Mouse (Mus musculus): ENCODE measurements at regions not wholly inside any gene's neighbourhood (a gene's known extent, or its start where the extent isn't known, plus 50 kb on each side); places are given as distances from the start of the nearest gene placed in this dataset.
"Not testable (repeated sequence)": the region's sequence is repeated elsewhere in the genome, so short reads cannot be mapped to it uniquely, and the experiment has no call there.

DNA sequence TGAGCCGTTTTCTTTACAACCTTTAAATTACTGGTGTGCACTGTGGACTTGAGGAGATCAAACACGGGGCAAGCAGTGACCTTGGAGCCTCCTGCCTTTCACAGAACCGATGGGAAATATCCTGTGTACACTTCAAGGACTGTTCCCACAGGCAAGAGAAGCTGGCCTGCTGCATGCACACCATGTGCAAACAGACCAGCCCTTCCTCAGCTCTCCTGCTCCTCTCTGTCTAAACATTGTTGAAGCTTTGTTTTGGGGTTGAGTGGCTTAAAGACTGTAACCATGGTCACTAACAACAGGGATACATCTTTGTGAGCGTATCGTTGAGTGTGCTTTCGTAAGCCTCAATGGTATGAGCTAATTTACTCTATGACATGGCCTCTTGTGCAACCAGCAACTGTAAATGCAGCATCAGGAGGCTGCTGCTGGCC is 50.2 kb upstream of the Agps start:
- peaks cover under 1% of the 10 kb centered on the region for H3K4me1 ChIP-seq (ENCODE audit: control insufficient read depth, insufficient read depth, low read length)
- peak; percentile 55 for DNase-seq

DNA sequence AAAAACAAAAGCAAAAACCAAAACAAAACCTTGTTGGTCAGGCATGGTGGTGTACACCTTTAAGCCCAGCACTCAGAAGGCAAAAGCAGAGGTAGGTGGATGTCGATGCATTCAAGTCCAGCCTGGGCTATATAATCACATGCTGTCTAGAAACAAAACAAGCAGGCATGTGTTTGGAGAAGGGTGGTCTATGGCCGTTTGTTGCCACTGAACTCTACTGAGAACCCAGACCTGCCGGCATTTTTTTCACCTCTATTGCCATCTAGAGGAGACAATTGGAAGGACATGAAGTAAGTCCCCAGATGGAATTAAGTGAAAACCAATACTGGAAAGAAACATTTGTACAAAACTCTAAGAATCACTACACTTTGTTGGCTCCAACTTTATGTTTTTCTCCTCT is 50.9 kb upstream of the Agps start:
- Histone ChIP-seq H3K4me1 (ENCODE audit: control insufficient read depth, insufficient read depth, low read length) (peaks cover 6% of the 10 kb centered on the region), H3K4me3 (replicated peaks; ENCODE audit: extremely low read depth, low read depth, low read length) (no peak overlapping the region)
- under 1% methylated on average over 3 of the region's 3 CpGs for WGBS
- no peak for TF ChIP-seq POLR2A (IDR thresholded peaks at IDR 0.05; ENCODE audit: borderline replicate concordance, extremely low read depth, low read depth, low read length)
- peak; percentile 25; the same call in 1 of the 2 replicates for TF ChIP-seq CTCF (IDR thresholded peaks at IDR 0.05; ENCODE audit: insufficient read depth, low read length)
- peak; percentile 36 for DNase-seq

More for the DNA sequence above, 50.2 kb upstream of the Agps start:
- 39% methylated on average over 6 of the region's 6 CpGs for WGBS
- no peak overlapping the region for H3K4me3 ChIP-seq (replicated peaks; ENCODE audit: extremely low read depth, low read depth, low read length)
- TF ChIP-seq POLR2A (IDR thresholded peaks at IDR 0.05; ENCODE audit: borderline replicate concordance, extremely low read depth, low read depth, low read length) (no peak), CTCF (IDR thresholded peaks at IDR 0.05; ENCODE audit: insufficient read depth, low read length) (no peak)

DNA sequence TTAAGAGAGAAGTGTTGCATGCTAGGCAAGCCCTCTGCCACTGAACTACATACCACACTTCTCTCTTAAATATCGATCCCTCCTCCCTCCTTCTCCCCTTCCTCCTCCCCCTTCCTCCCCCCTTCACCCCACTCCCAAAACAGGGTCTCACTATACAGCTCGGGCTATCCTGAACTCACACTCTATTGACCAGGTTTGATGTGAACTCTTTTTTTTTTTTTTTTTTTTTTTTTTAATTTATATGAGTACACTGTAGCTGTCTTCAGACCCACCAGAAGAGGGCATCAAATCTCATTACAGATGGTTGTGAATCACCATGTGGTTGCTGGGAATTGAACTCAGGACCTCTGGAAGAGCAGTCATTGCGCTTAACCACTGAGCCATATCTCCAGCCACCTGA is 53.3 kb upstream of the Agps start:
- WGBS = 83% methylated on average over 3 of the region's 3 CpGs
- H3K4me1 ChIP-seq (ENCODE audit: control insufficient read depth, insufficient read depth, low read length); DNase-seq; H3K4me3 ChIP-seq (replicated peaks; ENCODE audit: extremely low read depth, low read depth, low read length): not testable (repeated sequence)

DNA sequence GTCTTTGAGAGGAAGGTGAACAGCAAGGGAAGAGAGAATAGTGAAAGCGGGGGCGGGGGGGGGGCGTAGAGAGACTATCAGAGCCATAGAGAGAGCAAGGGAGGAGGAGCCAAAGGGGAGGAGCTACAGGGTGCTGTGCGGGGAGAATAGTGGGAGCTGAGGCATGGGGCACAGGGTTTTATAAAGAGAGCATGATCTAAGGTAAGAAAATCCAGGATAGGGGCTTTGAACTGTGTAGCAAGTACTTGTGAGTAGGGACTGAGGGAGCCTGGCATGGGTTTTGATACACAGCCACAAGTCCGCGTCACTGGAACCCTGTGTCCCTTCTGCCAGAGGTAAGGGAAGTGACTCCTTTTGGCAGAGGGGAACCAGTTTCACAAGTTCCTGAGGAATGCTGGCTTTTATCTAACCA is 54.9 kb upstream of the Agps start:
- no peak for TF ChIP-seq CTCF (IDR thresholded peaks at IDR 0.05; ENCODE audit: insufficient read depth, low read length)
- TF ChIP-seq POLR2A (IDR thresholded peaks at IDR 0.05; ENCODE audit: borderline replicate concordance, extremely low read depth, low read depth, low read length) = 0 out of 2 replicates have a peak, but pooled peaks have one; percentile 32
- WGBS = 14% methylated on average over 5 of the region's 6 CpGs
- DNase-seq = peak; percentile 62
- peaks cover 10% of the 10 kb centered on the region for H3K4me1 ChIP-seq (ENCODE audit: control insufficient read depth, insufficient read depth, low read length)
- peak overlapping the region; percentile 11 for H3K4me3 ChIP-seq (replicated peaks; ENCODE audit: extremely low read depth, low read depth, low read length)

DNA sequence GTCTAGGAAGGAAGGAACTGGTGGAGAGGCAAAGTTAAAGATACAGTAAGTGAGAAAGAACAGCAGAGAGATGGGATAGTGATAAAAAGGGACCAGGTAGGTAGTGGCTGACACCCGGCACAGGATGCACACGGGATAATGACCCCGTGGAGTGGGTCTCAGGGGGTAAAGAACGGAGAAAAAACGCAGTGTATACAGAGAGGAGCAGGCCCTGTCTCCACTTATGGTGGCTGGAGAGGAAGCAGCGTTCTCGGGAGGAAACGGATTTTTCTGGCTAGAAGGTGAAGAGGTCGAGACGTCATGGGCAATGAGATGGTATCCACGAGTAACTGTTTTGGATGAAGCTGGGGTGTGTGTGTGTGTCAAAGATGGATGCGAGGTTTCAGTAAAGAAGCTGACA is 55.4 kb upstream of the Agps start:
- no peak for DNase-seq
- H3K4me1 ChIP-seq (ENCODE audit: control insufficient read depth, insufficient read depth, low read length) = peaks cover 10% of the 10 kb centered on the region
- no peak overlapping the region for H3K4me3 ChIP-seq (replicated peaks; ENCODE audit: extremely low read depth, low read depth, low read length)
- WGBS = 12% methylated on average over 12 of the region's 12 CpGs
- TF ChIP-seq POLR2A (IDR thresholded peaks at IDR 0.05; ENCODE audit: borderline replicate concordance, extremely low read depth, low read depth, low read length) = no peak
- no peak for TF ChIP-seq CTCF (IDR thresholded peaks at IDR 0.05; ENCODE audit: insufficient read depth, low read length)

DNA sequence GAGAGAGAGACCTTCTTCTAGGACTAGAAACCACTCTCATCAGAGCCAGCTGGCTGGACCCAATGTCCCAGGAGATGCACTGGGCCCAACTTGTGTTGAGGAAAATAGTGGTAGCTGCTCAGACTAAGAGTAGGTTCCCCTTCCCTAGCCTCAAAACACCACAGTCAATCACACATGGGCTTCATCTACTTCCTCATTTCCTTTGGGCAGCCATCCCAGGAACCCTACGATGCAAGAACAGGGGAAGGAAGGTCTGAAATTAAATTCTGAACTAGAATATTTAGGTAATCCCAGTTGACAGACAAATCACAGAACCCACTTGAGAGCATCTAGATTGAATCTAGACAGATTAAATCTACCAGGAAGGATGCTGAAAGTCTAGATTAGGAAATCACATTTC is 56.8 kb upstream of the Agps start:
- TF ChIP-seq POLR2A (IDR thresholded peaks at IDR 0.05; ENCODE audit: borderline replicate concordance, extremely low read depth, low read depth, low read length) (no peak), CTCF (IDR thresholded peaks at IDR 0.05; ENCODE audit: insufficient read depth, low read length) (no peak)
- WGBS = 5% methylated on average over 1 of the region's 1 CpGs
- DNase-seq = no peak
- no peak overlapping the region for H3K4me3 ChIP-seq (replicated peaks; ENCODE audit: extremely low read depth, low read depth, low read length)
- peaks cover 10% of the 10 kb centered on the region for H3K4me1 ChIP-seq (ENCODE audit: control insufficient read depth, insufficient read depth, low read length)

DNA sequence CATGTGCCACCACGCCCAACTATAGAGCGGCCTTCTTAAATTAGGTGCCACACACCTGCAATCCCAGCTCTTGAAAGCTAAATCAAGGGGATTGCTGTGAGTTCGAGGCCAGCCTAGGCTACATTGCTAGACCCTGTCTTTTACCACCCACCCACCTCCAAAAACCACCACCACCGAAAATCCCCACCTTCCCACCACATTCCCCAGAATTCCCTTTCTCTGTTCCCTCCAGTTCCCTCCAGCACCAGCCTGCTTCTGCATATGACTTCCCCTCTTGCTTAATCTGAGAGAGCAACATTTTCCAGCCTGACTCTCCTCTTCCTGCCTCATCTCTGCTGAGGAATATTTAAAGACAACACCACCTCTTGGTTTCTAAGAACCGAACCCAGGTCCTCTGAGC is 58.5 kb upstream of the Agps start:
- TF ChIP-seq POLR2A (IDR thresholded peaks at IDR 0.05; ENCODE audit: borderline replicate concordance, extremely low read depth, low read depth, low read length) (no peak), CTCF (IDR thresholded peaks at IDR 0.05; ENCODE audit: insufficient read depth, low read length) (no peak)
- Histone ChIP-seq H3K4me1 (ENCODE audit: control insufficient read depth, insufficient read depth, low read length) (peaks cover 10% of the 10 kb centered on the region), H3K4me3 (replicated peaks; ENCODE audit: extremely low read depth, low read depth, low read length) (no peak overlapping the region)
- 79% methylated on average over 5 of the region's 5 CpGs for WGBS
- no peak for DNase-seq

DNA sequence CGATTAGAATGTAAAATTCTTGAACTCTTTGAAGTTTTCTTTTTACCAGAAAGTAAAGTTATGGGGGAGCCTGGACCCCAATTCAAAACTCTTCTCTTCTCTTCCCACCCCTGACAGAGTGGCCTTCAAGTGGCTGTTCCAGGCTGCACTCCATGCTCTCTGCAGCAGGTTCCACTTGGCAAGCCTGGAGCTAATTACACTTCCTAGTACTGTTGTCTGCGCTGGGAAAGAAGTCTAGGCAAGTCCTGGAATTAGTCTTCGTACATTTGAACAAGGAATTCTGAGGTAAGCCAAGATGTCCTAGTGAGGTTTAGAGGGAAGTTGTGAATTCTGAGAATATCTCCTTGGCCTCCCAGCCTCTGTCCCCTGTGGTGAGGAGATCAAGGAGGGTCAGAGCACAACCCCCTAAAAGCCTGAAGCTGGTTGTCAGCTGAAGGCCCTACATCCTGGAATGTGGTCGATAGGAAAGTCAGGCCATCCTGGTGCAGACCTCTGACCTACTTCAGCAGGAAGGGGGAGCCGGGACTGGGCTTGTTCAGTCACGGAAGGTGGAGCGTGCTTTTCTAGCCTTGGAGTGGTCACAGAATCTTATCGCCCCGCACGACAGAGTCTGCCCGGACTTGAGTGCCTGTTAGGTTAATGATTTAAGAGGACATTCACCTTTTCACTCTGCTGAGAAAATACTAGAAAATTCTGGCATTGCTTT is 59.6 kb upstream of the Agps start:
- no peak overlapping the region for H3K4me3 ChIP-seq (replicated peaks; ENCODE audit: extremely low read depth, low read depth, low read length)
- peak; percentile 52 for DNase-seq
- 48% methylated on average over 11 of the region's 11 CpGs for WGBS
- H3K4me1 ChIP-seq (ENCODE audit: control insufficient read depth, insufficient read depth, low read length) = peaks cover 10% of the 10 kb centered on the region
- TF ChIP-seq CTCF (IDR thresholded peaks at IDR 0.05; ENCODE audit: insufficient read depth, low read length) = no peak
- no peak for TF ChIP-seq POLR2A (IDR thresholded peaks at IDR 0.05; ENCODE audit: borderline replicate concordance, extremely low read depth, low read depth, low read length)

DNA sequence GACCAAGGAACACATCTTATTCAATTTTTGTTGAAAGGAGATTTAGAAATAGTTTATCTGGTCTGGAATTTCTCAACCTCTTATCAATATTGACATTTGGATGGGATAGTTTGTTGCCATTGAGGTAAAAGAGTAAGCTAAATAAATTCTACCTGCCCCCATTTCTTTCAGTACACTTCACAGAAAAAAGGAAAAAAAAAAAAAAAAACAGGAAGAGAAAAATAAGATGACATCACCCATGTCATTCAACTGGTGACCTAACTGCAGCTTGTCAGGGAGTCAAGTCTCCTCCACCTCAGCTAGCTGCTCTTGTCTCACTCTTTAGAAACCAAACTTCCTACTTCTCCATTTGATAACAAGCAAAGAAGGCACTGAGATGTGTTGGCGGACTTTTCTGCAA is 61.3 kb upstream of the Agps start:
- 55% methylated on average over 1 of the region's 1 CpGs for WGBS
- peaks cover 7% of the 10 kb centered on the region for H3K4me1 ChIP-seq (ENCODE audit: control insufficient read depth, insufficient read depth, low read length)
- H3K4me3 ChIP-seq (replicated peaks; ENCODE audit: extremely low read depth, low read depth, low read length) = no peak overlapping the region
- TF ChIP-seq CTCF (IDR thresholded peaks at IDR 0.05; ENCODE audit: insufficient read depth, low read length) (no peak), POLR2A (IDR thresholded peaks at IDR 0.05; ENCODE audit: borderline replicate concordance, extremely low read depth, low read depth, low read length) (no peak)
- DNase-seq = no peak

DNA sequence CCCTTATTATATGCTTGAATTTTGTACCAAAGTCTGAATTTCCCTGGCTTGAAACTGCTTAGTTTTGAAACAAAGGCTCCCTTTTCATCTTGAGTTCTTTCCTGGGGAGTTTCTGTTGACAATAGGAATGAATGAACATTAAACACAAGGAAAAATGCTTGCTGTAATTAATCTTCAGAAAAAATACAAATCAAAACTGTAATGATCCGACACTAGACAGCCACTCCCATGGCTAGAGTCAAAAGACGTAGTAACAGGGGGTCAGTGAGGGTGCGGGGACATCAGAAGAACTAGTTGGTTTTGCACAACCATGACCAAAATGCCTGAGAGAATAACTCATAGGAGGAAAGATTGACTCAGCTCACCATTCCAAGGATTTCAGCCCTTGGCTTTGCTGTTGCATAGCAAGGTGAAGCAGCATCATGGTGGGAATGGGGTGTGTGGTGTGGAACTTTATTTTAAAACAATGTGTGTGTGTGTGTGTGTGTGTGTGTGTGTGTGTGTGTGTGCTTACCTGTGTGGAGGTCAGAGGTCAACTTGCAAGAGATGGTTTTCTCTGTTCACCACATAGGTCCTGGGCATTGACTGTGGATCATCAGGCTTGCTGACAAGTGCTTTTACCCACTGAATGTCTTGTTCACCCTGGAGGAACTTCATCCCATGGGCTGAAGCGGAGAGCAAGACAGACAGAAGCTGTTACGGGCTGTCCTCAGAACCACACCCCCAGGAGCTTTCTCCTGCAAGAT is 63.2 kb upstream of the Agps start:
- DNase-seq = no peak
- H3K4me1 ChIP-seq (ENCODE audit: control insufficient read depth, insufficient read depth, low read length) = peaks cover 6% of the 10 kb centered on the region
- TF ChIP-seq POLR2A (IDR thresholded peaks at IDR 0.05; ENCODE audit: borderline replicate concordance, extremely low read depth, low read depth, low read length) = no peak
- no peak for TF ChIP-seq CTCF (IDR thresholded peaks at IDR 0.05; ENCODE audit: insufficient read depth, low read length)
- no peak overlapping the region for H3K4me3 ChIP-seq (replicated peaks; ENCODE audit: extremely low read depth, low read depth, low read length)
- WGBS = 59% methylated on average over 5 of the region's 5 CpGs
